Mouse (Mus musculus) kidney, postnatal 14 days (tissue): Measurements from ENCODE around the gene Bcar3.

Source experiments
- DNase-seq: peaks from one replicate; pipeline ENCODE4 v3.0.0; 2022; ENCODE audit warnings: mixed read lengths

Gene Bcar3

GRCm38 (mm10) chr3:122461932-122462871 lies 168.3 kb downstream of the Bcar3 start:
- DNase-seq, result peak; percentile 81

- no peak for DNase-seq
Observed at GRCm38 (mm10) chr3:122463166-122463565, 169.2 kb downstream of the Bcar3 start.

GRCm38 (mm10) chr3:122466100-122466730 lies 172.3 kb downstream of the Bcar3 start:
- DNase-seq, result peak; percentile 71

GRCm38 (mm10) chr3:122467977-122468376 lies 174.0 kb downstream of the Bcar3 start:
- DNase-seq, result no peak

GRCm38 (mm10) chr3:122470326-122471016 lies 176.5 kb downstream of the Bcar3 start:
- DNase-seq, result no peak

- DNase-seq, result no peak
Observed at GRCm38 (mm10) chr3:122471017-122471721, 177.2 kb downstream of the Bcar3 start.

- DNase-seq, result no peak
Observed at GRCm38 (mm10) chr3:122472412-122472811, 178.5 kb downstream of the Bcar3 start.

GRCm38 (mm10) chr3:122473523-122474034 lies 179.6 kb downstream of the Bcar3 start:
- no peak for DNase-seq

GRCm38 (mm10) chr3:122474067-122474466 lies 180.1 kb downstream of the Bcar3 start:
- DNase-seq, result peak; percentile 65

- DNase-seq, result no peak
Observed at GRCm38 (mm10) chr3:122474796-122475195, 180.9 kb downstream of the Bcar3 start.

GRCm38 (mm10) chr3:122475735-122476134 lies 181.8 kb downstream of the Bcar3 start:
- no peak for DNase-seq

- no peak for DNase-seq
Observed at GRCm38 (mm10) chr3:122476656-122477055, 182.7 kb downstream of the Bcar3 start.

- DNase-seq, result no peak
Observed at GRCm38 (mm10) chr3:122477541-122477940, 183.6 kb downstream of the Bcar3 start.

GRCm38 (mm10) chr3:122478735-122479134 lies 184.8 kb downstream of the Bcar3 start:
- DNase-seq, result no peak

GRCm38 (mm10) chr3:122480065-122480675 lies 186.2 kb downstream of the Bcar3 start:
- DNase-seq, result no peak

GRCm38 (mm10) chr3:122480986-122481385 lies 187.1 kb downstream of the Bcar3 start:
- no peak for DNase-seq

GRCm38 (mm10) chr3:122481891-122482739 lies 188.2 kb downstream of the Bcar3 start:
- peak; percentile 24 for DNase-seq

- no peak for DNase-seq
Observed at GRCm38 (mm10) chr3:122483066-122483782, 189.3 kb downstream of the Bcar3 start.

- DNase-seq, result no peak
Observed at GRCm38 (mm10) chr3:122483783-122484130, 189.8 kb downstream of the Bcar3 start.

GRCm38 (mm10) chr3:122484301-122484700 lies 190.4 kb downstream of the Bcar3 start:
- no peak for DNase-seq
